Mouse (Mus musculus): ENCODE results near the gene Fmo4.

Gene Fmo4

GRCm38 (mm10) chr1:162813143-162813835 is 483 bp downstream of the Fmo4 start:
- no peaks in the 10 kb centered on the region for H3K27me3 ChIP-seq (ENCODE audit: insufficient read depth, low read length)
- H3K4me3 ChIP-seq (replicated peaks; ENCODE audit: low read length), result no peak overlapping the region
- H3K4me1 ChIP-seq (replicated peaks; ENCODE audit: low read depth, low read length), result no peaks in the 10 kb centered on the region; the same call in 1 of the 2 replicates
- H3K36me3 ChIP-seq (ENCODE audit: insufficient read depth, low read length), result no peaks in the 10 kb centered on the region
- TF ChIP-seq POU5F1 (IDR thresholded peaks at IDR 0.05; ENCODE audit: borderline replicate concordance, low read length) (no peak), NANOG (IDR thresholded peaks at IDR 0.05; ENCODE audit: borderline replicate concordance, low read length) (no peak), CTCF (conservative IDR thresholded peaks at IDR 0.05; ENCODE audit: low read length) (no peak)
- H3K9me3 ChIP-seq (ENCODE audit: low read length), result no peaks in the 10 kb centered on the region

DNA sequence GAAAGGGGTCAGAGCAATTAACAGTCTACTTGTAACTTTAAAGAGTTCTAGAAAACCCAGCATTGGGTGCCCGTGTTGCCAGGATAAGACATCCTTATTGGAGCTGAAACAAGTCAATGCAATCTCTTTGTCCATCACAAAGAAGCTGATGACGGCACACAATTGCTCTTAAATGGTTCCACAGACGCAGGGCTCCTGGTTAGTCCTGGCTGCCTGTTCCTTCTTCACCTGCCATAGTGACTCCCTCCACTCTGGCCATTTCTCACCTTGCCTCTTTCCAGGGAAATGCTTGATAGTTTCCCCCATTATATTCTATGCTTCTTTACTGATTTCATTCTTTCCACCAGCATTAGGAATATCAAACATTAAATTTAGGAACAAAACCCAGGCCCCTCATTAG is 5.2 kb downstream of the Fmo4 start:
- TF ChIP-seq NANOG (IDR thresholded peaks at IDR 0.05; ENCODE audit: borderline replicate concordance, low read length), result no peak
- TF ChIP-seq CTCF (conservative IDR thresholded peaks at IDR 0.05; ENCODE audit: low read length), result no peak
- no peaks in the 10 kb centered on the region for H3K27me3 ChIP-seq (ENCODE audit: insufficient read depth, low read length)

DNA sequence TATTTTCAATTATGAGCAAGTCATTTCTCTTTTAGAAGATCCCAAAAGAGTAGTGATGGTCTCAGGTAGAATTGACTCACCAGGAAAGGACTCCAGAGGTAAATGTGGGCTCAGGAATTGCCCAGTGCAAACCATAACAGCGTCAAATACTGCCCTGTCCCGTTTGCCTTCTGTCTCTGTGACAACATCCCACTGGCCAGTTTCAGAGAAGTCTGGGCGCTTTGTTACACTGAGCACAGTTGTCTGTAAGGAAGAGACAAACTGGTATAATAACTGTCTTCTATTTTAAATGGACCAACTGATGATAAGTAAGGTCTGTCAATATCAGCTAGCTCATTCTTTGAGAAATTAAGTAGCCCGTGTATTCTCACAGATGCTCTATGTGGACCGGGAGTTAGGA is 6.3 kb downstream of the Fmo4 start:
- Histone ChIP-seq H3K27me3 (ENCODE audit: insufficient read depth, low read length) (no peaks in the 10 kb centered on the region), H3K4me1 (replicated peaks; ENCODE audit: low read depth, low read length) (no peaks in the 10 kb centered on the region), H3K36me3 (ENCODE audit: insufficient read depth, low read length) (no peaks in the 10 kb centered on the region), H3K4me3 (replicated peaks; ENCODE audit: low read length) (no peak overlapping the region), H3K9me3 (ENCODE audit: low read length) (no peaks in the 10 kb centered on the region)
- TF ChIP-seq CTCF (conservative IDR thresholded peaks at IDR 0.05; ENCODE audit: low read length) (no peak), POU5F1 (IDR thresholded peaks at IDR 0.05; ENCODE audit: borderline replicate concordance, low read length) (no peak), NANOG (IDR thresholded peaks at IDR 0.05; ENCODE audit: borderline replicate concordance, low read length) (no peak)

More for the DNA sequence above, 5.2 kb downstream of the Fmo4 start:
- no peaks in the 10 kb centered on the region for H3K9me3 ChIP-seq (ENCODE audit: low read length)
- no peaks in the 10 kb centered on the region; the same call in 1 of the 2 replicates for H3K4me1 ChIP-seq (replicated peaks; ENCODE audit: low read depth, low read length)
- no peaks in the 10 kb centered on the region for H3K36me3 ChIP-seq (ENCODE audit: insufficient read depth, low read length)
- no peak overlapping the region for H3K4me3 ChIP-seq (replicated peaks; ENCODE audit: low read length)

DNA sequence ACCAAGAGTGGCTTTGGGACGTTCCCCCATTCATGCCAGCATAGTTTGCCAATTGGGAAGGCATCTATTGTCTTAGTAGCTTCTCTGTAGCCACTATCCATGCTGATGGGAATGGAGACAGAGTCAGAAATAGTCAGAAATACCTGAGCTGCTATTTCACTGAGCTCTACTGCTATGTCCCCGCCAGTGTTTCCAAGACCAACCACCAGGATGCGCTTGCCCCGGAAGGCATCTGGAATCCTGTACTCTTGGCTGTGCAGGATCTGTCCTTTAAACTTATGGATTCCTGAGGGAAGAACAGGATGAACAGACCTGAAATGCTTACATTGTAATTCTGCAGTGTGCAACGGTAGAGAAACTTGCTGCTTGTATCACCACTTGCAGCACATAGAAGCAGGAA is 8.8 kb downstream of the Fmo4 start:
- no peaks in the 10 kb centered on the region for H3K9me3 ChIP-seq (ENCODE audit: low read length)
- H3K4me1 ChIP-seq (replicated peaks; ENCODE audit: low read depth, low read length), result no peaks in the 10 kb centered on the region
- TF ChIP-seq NANOG (IDR thresholded peaks at IDR 0.05; ENCODE audit: borderline replicate concordance, low read length), result no peak
- TF ChIP-seq CTCF (conservative IDR thresholded peaks at IDR 0.05; ENCODE audit: low read length), result peak; percentile 48
- TF ChIP-seq POU5F1 (IDR thresholded peaks at IDR 0.05; ENCODE audit: borderline replicate concordance, low read length), result no peak
- H3K36me3 ChIP-seq (ENCODE audit: insufficient read depth, low read length), result no peaks in the 10 kb centered on the region
- no peak overlapping the region for H3K4me3 ChIP-seq (replicated peaks; ENCODE audit: low read length)
- no peaks in the 10 kb centered on the region for H3K27me3 ChIP-seq (ENCODE audit: insufficient read depth, low read length)

- H3K36me3 ChIP-seq (ENCODE audit: insufficient read depth, low read length), result no peaks in the 10 kb centered on the region
- H3K9me3 ChIP-seq (ENCODE audit: low read length), result no peaks in the 10 kb centered on the region
- H3K27me3 ChIP-seq (ENCODE audit: insufficient read depth, low read length), result no peaks in the 10 kb centered on the region
- no peak for TF ChIP-seq NANOG (IDR thresholded peaks at IDR 0.05; ENCODE audit: borderline replicate concordance, low read length)
- TF ChIP-seq CTCF (conservative IDR thresholded peaks at IDR 0.05; ENCODE audit: low read length), result no peak
- TF ChIP-seq POU5F1 (IDR thresholded peaks at IDR 0.05; ENCODE audit: borderline replicate concordance, low read length), result no peak
- no peaks in the 10 kb centered on the region for H3K4me1 ChIP-seq (replicated peaks; ENCODE audit: low read depth, low read length)
- H3K4me3 ChIP-seq (replicated peaks; ENCODE audit: low read length), result no peak overlapping the region
These were observed 17.3 kb downstream of the Fmo4 start for GRCm38 (mm10) chr1:162796441-162796840.

DNA sequence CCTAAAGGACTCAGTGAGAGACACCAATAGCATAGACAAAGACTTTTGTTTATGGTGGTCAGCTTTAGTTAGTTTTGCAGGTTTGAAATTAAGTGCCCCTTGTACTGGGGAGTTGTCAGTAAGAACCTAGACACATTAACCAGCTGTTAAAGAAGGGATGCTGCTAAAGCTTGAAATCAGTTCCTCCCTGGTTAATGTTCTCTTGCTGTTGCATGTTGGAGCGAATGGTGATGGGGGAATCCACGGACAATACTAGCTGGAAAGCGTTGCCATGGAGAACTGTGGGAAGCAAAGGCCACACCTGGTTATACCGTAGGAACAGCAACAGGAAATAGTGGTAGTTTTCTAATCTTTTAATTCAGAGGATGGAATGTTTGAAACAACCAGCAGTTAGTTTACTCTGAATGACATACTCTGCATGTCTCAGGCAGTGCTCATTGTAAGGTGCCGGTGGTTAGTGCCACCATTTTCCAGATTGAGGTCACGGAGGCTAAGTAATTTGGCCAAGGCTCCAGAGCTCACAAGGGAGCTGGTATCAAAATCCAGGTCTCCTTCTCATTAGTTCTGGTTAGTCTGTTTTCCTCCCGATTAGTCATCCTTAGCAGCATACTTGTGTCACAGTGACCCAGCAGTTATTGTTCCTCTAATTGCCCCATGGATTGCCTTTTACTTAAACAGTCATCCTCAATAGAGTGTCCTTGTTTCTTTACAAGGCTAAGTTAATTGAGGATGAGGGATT is 21.3 kb downstream of the Fmo4 start:
- no peaks in the 10 kb centered on the region for H3K9me3 ChIP-seq (ENCODE audit: low read length)
- no peak for TF ChIP-seq NANOG (IDR thresholded peaks at IDR 0.05; ENCODE audit: borderline replicate concordance, low read length)
- TF ChIP-seq CTCF (conservative IDR thresholded peaks at IDR 0.05; ENCODE audit: low read length), result no peak
- TF ChIP-seq POU5F1 (IDR thresholded peaks at IDR 0.05; ENCODE audit: borderline replicate concordance, low read length), result no peak
- H3K4me1 ChIP-seq (replicated peaks; ENCODE audit: low read depth, low read length), result no peaks in the 10 kb centered on the region
- H3K27me3 ChIP-seq (ENCODE audit: insufficient read depth, low read length), result no peaks in the 10 kb centered on the region
- H3K4me3 ChIP-seq (replicated peaks; ENCODE audit: low read length), result no peak overlapping the region
- H3K36me3 ChIP-seq (ENCODE audit: insufficient read depth, low read length), result no peaks in the 10 kb centered on the region

- Histone ChIP-seq H3K27me3 (ENCODE audit: insufficient read depth, low read length) (no peaks in the 10 kb centered on the region), H3K36me3 (ENCODE audit: insufficient read depth, low read length) (no peaks in the 10 kb centered on the region), H3K9me3 (ENCODE audit: low read length) (no peaks in the 10 kb centered on the region), H3K4me1 (replicated peaks; ENCODE audit: low read depth, low read length) (no peaks in the 10 kb centered on the region), H3K4me3 (replicated peaks; ENCODE audit: low read length) (no peak overlapping the region)
- TF ChIP-seq POU5F1 (IDR thresholded peaks at IDR 0.05; ENCODE audit: borderline replicate concordance, low read length) (no peak), NANOG (IDR thresholded peaks at IDR 0.05; ENCODE audit: borderline replicate concordance, low read length) (no peak), CTCF (conservative IDR thresholded peaks at IDR 0.05; ENCODE audit: low read length) (no peak)
These were observed 28.6 kb downstream of the Fmo4 start for GRCm38 (mm10) chr1:162785222-162785621.

DNA sequence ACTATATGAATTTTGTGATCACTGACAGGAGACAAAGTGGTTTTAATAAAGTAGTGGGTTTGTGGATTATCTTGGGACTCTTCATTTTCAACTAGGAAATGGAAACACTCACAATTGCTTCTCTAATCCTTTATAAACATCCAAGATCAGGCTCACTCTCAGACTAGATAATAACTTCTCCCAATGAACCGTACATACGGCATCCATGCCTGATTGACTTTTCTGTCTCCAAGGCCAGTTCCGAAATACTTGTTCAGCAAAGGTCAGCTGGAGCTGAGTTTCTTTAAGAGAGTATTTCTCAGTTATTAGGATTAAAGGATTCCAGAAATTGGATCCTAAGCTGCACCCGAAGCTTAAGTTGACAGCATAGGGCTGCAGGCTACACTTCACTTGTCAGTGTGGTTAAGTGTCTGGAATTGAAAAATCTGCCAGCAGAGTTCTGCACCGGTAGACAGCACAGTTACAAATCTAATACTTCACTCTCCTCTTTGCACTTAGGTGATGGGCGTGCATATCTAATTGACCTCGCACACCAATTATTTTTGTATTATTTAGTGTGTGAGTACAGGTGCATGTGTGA is 30.0 kb downstream of the Fmo4 start:
- no peaks in the 10 kb centered on the region for H3K4me1 ChIP-seq (replicated peaks; ENCODE audit: low read depth, low read length)
- H3K36me3 ChIP-seq (ENCODE audit: insufficient read depth, low read length), result no peaks in the 10 kb centered on the region
- H3K4me3 ChIP-seq (replicated peaks; ENCODE audit: low read length), result no peak overlapping the region
- H3K27me3 ChIP-seq (ENCODE audit: insufficient read depth, low read length), result no peaks in the 10 kb centered on the region
- H3K9me3 ChIP-seq (ENCODE audit: low read length), result no peaks in the 10 kb centered on the region
- no peak for TF ChIP-seq CTCF (conservative IDR thresholded peaks at IDR 0.05; ENCODE audit: low read length)
- TF ChIP-seq POU5F1 (IDR thresholded peaks at IDR 0.05; ENCODE audit: borderline replicate concordance, low read length), result no peak
- TF ChIP-seq NANOG (IDR thresholded peaks at IDR 0.05; ENCODE audit: borderline replicate concordance, low read length), result no peak

Data from E14TG2a.4 (cell line).